Mouse (Mus musculus): ENCODE data around the gene Mrpl51.
"Not testable (repeated sequence)": the region's sequence is repeated elsewhere in the genome, so short reads cannot be mapped to it uniquely, and the experiment has no call there.

Gene Mrpl51

GRCm38 (mm10) chr6:125159773-125160557 lies 31.6 kb upstream of the Mrpl51 start:
- no peak for DNase-seq (ENCODE audit: low spot score in 2 of 2)

GRCm38 (mm10) chr6:125160558-125160853 lies 31.1 kb upstream of the Mrpl51 start:
- DNase-seq (ENCODE audit: low spot score in 2 of 2): no peak

- DNase-seq (ENCODE audit: low spot score in 2 of 2): no peak
Observed at GRCm38 (mm10) chr6:125160854-125161760, 30.5 kb upstream of the Mrpl51 start.

- DNase-seq (ENCODE audit: low spot score in 2 of 2): not testable (repeated sequence)
Observed at GRCm38 (mm10) chr6:125161971-125162370, 29.6 kb upstream of the Mrpl51 start.

GRCm38 (mm10) chr6:125162615-125163305 lies 28.8 kb upstream of the Mrpl51 start:
- not testable (repeated sequence) for DNase-seq (ENCODE audit: low spot score in 2 of 2)

GRCm38 (mm10) chr6:125163801-125164657 lies 27.6 kb upstream of the Mrpl51 start:
- DNase-seq (ENCODE audit: low spot score in 2 of 2): no peak

- no peak for DNase-seq (ENCODE audit: low spot score in 2 of 2)
Observed at GRCm38 (mm10) chr6:125164672-125165327, 26.8 kb upstream of the Mrpl51 start.

- peak; percentile 96 for DNase-seq (ENCODE audit: low spot score in 2 of 2)
Observed at GRCm38 (mm10) chr6:125165328-125165891, 26.2 kb upstream of the Mrpl51 start.

- DNase-seq (ENCODE audit: low spot score in 2 of 2): no peak
Observed at GRCm38 (mm10) chr6:125166051-125166751, 25.4 kb upstream of the Mrpl51 start, which contains the start of gene Gapdh. TSS of gene Gapdh (minus strand) at chr6:125166467.

- no peak for DNase-seq (ENCODE audit: low spot score in 2 of 2)
Observed at GRCm38 (mm10) chr6:125166861-125167650, 24.5 kb upstream of the Mrpl51 start.

GRCm38 (mm10) chr6:125168086-125168485 lies 23.5 kb upstream of the Mrpl51 start:
- no peak for DNase-seq (ENCODE audit: low spot score in 2 of 2)

- DNase-seq (ENCODE audit: low spot score in 2 of 2): no peak
Observed at GRCm38 (mm10) chr6:125170194-125170593, 21.4 kb upstream of the Mrpl51 start.

- DNase-seq (ENCODE audit: low spot score in 2 of 2): no peak
Observed at GRCm38 (mm10) chr6:125172474-125172873, 19.1 kb upstream of the Mrpl51 start.

GRCm38 (mm10) chr6:125173256-125173655 lies 18.3 kb upstream of the Mrpl51 start:
- DNase-seq (ENCODE audit: low spot score in 2 of 2): no peak

GRCm38 (mm10) chr6:125175469-125175868 lies 16.1 kb upstream of the Mrpl51 start:
- no peak for DNase-seq (ENCODE audit: low spot score in 2 of 2)

GRCm38 (mm10) chr6:125179601-125180000 lies 12.0 kb upstream of the Mrpl51 start:
- no peak for DNase-seq (ENCODE audit: low spot score in 2 of 2)

- DNase-seq (ENCODE audit: low spot score in 2 of 2): no peak
Observed at GRCm38 (mm10) chr6:125182133-125182532, 9.5 kb upstream of the Mrpl51 start.

- no peak for DNase-seq (ENCODE audit: low spot score in 2 of 2)
Observed at GRCm38 (mm10) chr6:125186203-125186602, 5.4 kb upstream of the Mrpl51 start.

GRCm38 (mm10) chr6:125190816-125191215 lies 785 bp upstream of the Mrpl51 start:
- DNase-seq (ENCODE audit: low spot score in 2 of 2): no peak

Data from frontal cortex, postnatal 14 days (tissue).